Mouse (Mus musculus) gastrocnemius, postnatal 36 days (tissue): ENCODE data around the gene Gm15155. TPM values are rescaled to one million over a fixed set of nuclear protein-coding genes. Genes with fewer than 3 reads are reported as not detected.
"Not testable (repeated sequence)": the region's sequence is repeated elsewhere in the genome, so short reads cannot be mapped to it uniquely, and the experiment has no call there.

ENCODE experiments used
- DNase-seq, 2 experiments: peaks; one replicate each; pipeline ENCODE4 v3.0.0; 2022
- intact Hi-C: fragments of 180-260 bp; cut with DNase I; formaldehyde crosslinking; loops from one replicate; pipeline ENCODE4 v1.15.1; 2025
- long read RNA-seq, 2 experiments: library from polyadenylated mRNA; stranded (forward); transcript quantifications; one replicate each; pipeline ENCODE4 v2.0.0; 2021
- total RNA-seq, 2 experiments: library from RNA; stranded (reverse); gene quantifications; 2 replicates each; pipeline ENCODE4 v1.2.3; 2021

Gm15155 gene
- total RNA-seq = not detected
- long read RNA-seq, experiment 1 = 0 reads
- long read RNA-seq, experiment 2 = 0 reads

GRCm38 (mm10) chrX:155624341-155624841 lies at the start of gene Gm15155:
Gene Gm15155, plus strand, starts transcription at chrX:155624741.
- no peak for DNase-seq
- intact Hi-C loops = no loop called here

GRCm38 (mm10) chrX:155579791-155580190 lies 44.8 kb upstream of the Gm15155 start:
- intact Hi-C loops = no loop called here
- no peak for DNase-seq

GRCm38 (mm10) chrX:155584586-155584985 lies 40.0 kb upstream of the Gm15155 start:
- no peak for DNase-seq
- intact Hi-C loops = no loop called here

- DNase-seq = no peak
- intact Hi-C loops = no loop called here
These were observed 33.1 kb upstream of the Gm15155 start for GRCm38 (mm10) chrX:155591490-155591889.

- DNase-seq = no peak
- intact Hi-C loops = no loop called here
These were observed 32.1 kb upstream of the Gm15155 start for GRCm38 (mm10) chrX:155592467-155592866.

GRCm38 (mm10) chrX:155594685-155595084 lies 29.9 kb upstream of the Gm15155 start:
- intact Hi-C loops = no loop called here
- no peak for DNase-seq

GRCm38 (mm10) chrX:155596390-155596789 lies 28.2 kb upstream of the Gm15155 start:
- DNase-seq = no peak
- intact Hi-C loops = no loop called here

GRCm38 (mm10) chrX:155601196-155601595 lies 23.3 kb upstream of the Gm15155 start:
- intact Hi-C loops = no loop called here
- DNase-seq = no peak

GRCm38 (mm10) chrX:155622527-155622926 lies 2.0 kb upstream of the Gm15155 start:
- intact Hi-C loops = no loop called here
- DNase-seq = no peak

GRCm38 (mm10) chrX:155622961-155623599 lies 1.5 kb upstream of the Gm15155 start:
- no peak for DNase-seq
- intact Hi-C loops = no loop called here

- no peak for DNase-seq
- intact Hi-C loops = no loop called here
These were observed 750 bp upstream of the Gm15155 start, which contains the start of gene Ptchd1 for GRCm38 (mm10) chrX:155623701-155624281. Gene Ptchd1, minus strand, starts transcription at chrX:155623814.

- intact Hi-C loops = no loop called here
These were observed 354 bp downstream of the Gm15155 start for GRCm38 (mm10) chrX:155624895-155625294.

GRCm38 (mm10) chrX:155625671-155626196 lies 1.2 kb downstream of the Gm15155 start:
- intact Hi-C loops = no loop called here
- no peak for DNase-seq

More at GRCm38 (mm10) chrX:155624895-155625294, 354 bp downstream of the Gm15155 start:
- no peak for DNase-seq

GRCm38 (mm10) chrX:155643975-155644374 lies 19.4 kb downstream of the Gm15155 start:
- intact Hi-C loops = no loop called here
- no peak for DNase-seq

- intact Hi-C loops = no loop called here
These were observed 21.4 kb downstream of the Gm15155 start for GRCm38 (mm10) chrX:155645975-155646374.

GRCm38 (mm10) chrX:155657971-155658370 lies 33.4 kb downstream of the Gm15155 start:
- intact Hi-C loops = no loop called here
- no peak for DNase-seq

More at GRCm38 (mm10) chrX:155645975-155646374, 21.4 kb downstream of the Gm15155 start:
- no peak for DNase-seq

GRCm38 (mm10) chrX:155690440-155690839 lies 65.9 kb downstream of the Gm15155 start:
- DNase-seq, intact Hi-C loops: not testable (repeated sequence)

GRCm38 (mm10) chrX:155724157-155724556 lies 99.6 kb downstream of the Gm15155 start:
- no peak for DNase-seq
- intact Hi-C loops = no loop called here

GRCm38 (mm10) chrX:155728387-155728786 lies 103.8 kb downstream of the Gm15155 start:
- intact Hi-C loops = no loop called here
- no peak for DNase-seq

- intact Hi-C loops = no loop called here
- no peak for DNase-seq
These were observed 263.6 kb downstream of the Gm15155 start for GRCm38 (mm10) chrX:155888118-155888517.

- intact Hi-C loops = no loop called here
- no peak for DNase-seq
These were observed 275.5 kb downstream of the Gm15155 start for GRCm38 (mm10) chrX:155900040-155900439.

- DNase-seq = no peak
- intact Hi-C loops = no loop called here
These were observed 277.2 kb downstream of the Gm15155 start for GRCm38 (mm10) chrX:155901742-155902141.
